Mouse (Mus musculus) urinary bladder, postnatal 25 days (tissue): ENCODE measurements around the gene Shisal2b.
"Not testable (repeated sequence)": the region's sequence is repeated elsewhere in the genome, so short reads cannot be mapped to it uniquely, and the experiment has no call there.

Experiments
- DNase-seq: peaks from one replicate; pipeline ENCODE4 v3.0.0; 2022; ENCODE audit warnings: low spot score

Shisal2b gene

GRCm38 (mm10) chr13:104863127-104863979 is at the start of gene Shisal2b:
Gene Shisal2b (minus strand): TSS chr13:104863893.
- DNase-seq = peak; percentile 5

GRCm38 (mm10) chr13:104911626-104912025 is 47.9 kb upstream of the Shisal2b start:
- not testable (repeated sequence) for DNase-seq

- DNase-seq = not testable (repeated sequence)
Measured at GRCm38 (mm10) chr13:104911006-104911405, 47.3 kb upstream of the Shisal2b start.

- DNase-seq = no peak
Measured at GRCm38 (mm10) chr13:104908691-104909090, 45.0 kb upstream of the Shisal2b start.

GRCm38 (mm10) chr13:104894771-104895170 is 31.1 kb upstream of the Shisal2b start:
- DNase-seq = no peak

- no peak for DNase-seq
Measured at GRCm38 (mm10) chr13:104892337-104892736, 28.6 kb upstream of the Shisal2b start.

GRCm38 (mm10) chr13:104886308-104887032 is 22.8 kb upstream of the Shisal2b start:
- no peak for DNase-seq

GRCm38 (mm10) chr13:104883566-104884249 is 20.0 kb upstream of the Shisal2b start:
- no peak for DNase-seq

GRCm38 (mm10) chr13:104878508-104878907 is 14.8 kb upstream of the Shisal2b start:
- no peak for DNase-seq

- no peak for DNase-seq
Measured at GRCm38 (mm10) chr13:104869907-104870306, 6.2 kb upstream of the Shisal2b start.

- no peak for DNase-seq
Measured at GRCm38 (mm10) chr13:104866726-104867125, 3.0 kb upstream of the Shisal2b start.

- no peak for DNase-seq
Measured at GRCm38 (mm10) chr13:104853645-104854044, 10.0 kb downstream of the Shisal2b start.

- no peak for DNase-seq
Measured at GRCm38 (mm10) chr13:104843295-104844089, 20.2 kb downstream of the Shisal2b start.

- DNase-seq = no peak
Measured at GRCm38 (mm10) chr13:104841937-104842336, 21.8 kb downstream of the Shisal2b start.

GRCm38 (mm10) chr13:104837628-104838027 is 26.1 kb downstream of the Shisal2b start:
- no peak for DNase-seq

GRCm38 (mm10) chr13:104832811-104833210 is 30.9 kb downstream of the Shisal2b start:
- DNase-seq = no peak

- no peak for DNase-seq
Measured at GRCm38 (mm10) chr13:104825470-104825869, 38.2 kb downstream of the Shisal2b start.

- no peak for DNase-seq
Measured at GRCm38 (mm10) chr13:104822411-104822838, 41.3 kb downstream of the Shisal2b start.

- DNase-seq = no peak
Measured at GRCm38 (mm10) chr13:104821908-104822307, 41.8 kb downstream of the Shisal2b start.

GRCm38 (mm10) chr13:104821192-104821591 is 42.5 kb downstream of the Shisal2b start:
- DNase-seq = no peak

- DNase-seq = no peak
Measured at GRCm38 (mm10) chr13:104817696-104818095, 46.0 kb downstream of the Shisal2b start.
